Mouse (Mus musculus) CH12.LX (cell line): ENCODE data around the gene Gm11020.

Experiments used
- CHD1 ChIP-seq: IDR thresholded peaks from 2 replicates; pipeline ENCODE4 v1.6.1; 2012; ENCODE audit warnings: low read depth, low read length, improper control_type of control experiment, inconsistent platforms
- CHD2 ChIP-seq: IDR thresholded peaks from 2 replicates; pipeline ENCODE4 v1.6.1; 2011; ENCODE audit warnings: low read length, improper control_type of control experiment
- CTCF ChIP-seq, 2 experiments: IDR thresholded peaks in 1 of 2; conservative IDR thresholded peaks in 1 of 2; 2 replicates each; pipeline ENCODE4 v1.5.1; 2011 to 2012; ENCODE audit warnings: low read depth in 2 of 2, low read length in 2 of 2, improper control_type of control experiment in 1 of 2, inconsistent platforms in 1 of 2, mild to moderate bottlenecking in 1 of 2, moderate library complexity in 1 of 2
- EP300 ChIP-seq: IDR thresholded peaks from 2 replicates; pipeline ENCODE4 v1.6.1; 2011; ENCODE audit warnings: low read length, improper control_type of control experiment
- HCFC1 ChIP-seq: IDR thresholded peaks from 2 replicates; pipeline ENCODE4 v1.6.1; 2012; ENCODE audit warnings: low read depth, mild to moderate bottlenecking, inconsistent platforms, low read length, improper control_type of control experiment
- MAFK ChIP-seq: IDR thresholded peaks from 2 replicates; pipeline ENCODE4 v1.6.1; 2011; ENCODE audit warnings: low read length, improper control_type of control experiment; ENCODE audit not compliant: insufficient replicate concordance
- NELFE ChIP-seq: IDR thresholded peaks from 2 replicates; pipeline ENCODE4 v1.6.1; 2011; ENCODE audit warnings: low read depth, low read length, improper control_type of control experiment
- POLR2A ChIP-seq: IDR thresholded peaks from 2 replicates; pipeline ENCODE4 v1.6.1; 2011; ENCODE audit warnings: low read depth, mild to moderate bottlenecking, improper control_type of control experiment, low read length
- POLR2AphosphoS2 ChIP-seq: IDR thresholded peaks from 2 replicates; pipeline ENCODE4 v1.6.1; 2011; ENCODE audit warnings: low read depth, low read length, improper control_type of control experiment
- TCF12 ChIP-seq: IDR thresholded peaks from 2 replicates; pipeline ENCODE4 v1.6.1; 2014; ENCODE audit warnings: low read depth, mild to moderate bottlenecking, inconsistent platforms, low read length, improper control_type of control experiment
- ZC3H11A ChIP-seq: IDR thresholded peaks from 2 replicates; pipeline ENCODE4 v1.6.1; 2012; ENCODE audit warnings: low read depth, mild to moderate bottlenecking, inconsistent platforms, low read length, improper control_type of control experiment

- TF ChIP-seq CTCF (conservative IDR thresholded peaks at IDR 0.05 in 1 of 2, IDR thresholded peaks at IDR 0.05 in 1 of 2; ENCODE audit: low read depth in 2 of 2, low read length in 2 of 2): no peak
- TF ChIP-seq HCFC1: no peak
- TF ChIP-seq POLR2A: no peak
- TF ChIP-seq EP300: no peak
- TF ChIP-seq MAFK: no peak
- no peak for TF ChIP-seq CHD2
- no peak for TF ChIP-seq NELFE
- no peak for TF ChIP-seq ZC3H11A
- TF ChIP-seq TCF12: no peak
- no peak for TF ChIP-seq CHD1
- no peak for TF ChIP-seq POLR2AphosphoS2
Observed at GRCm38 (mm10) chr8:104367398-104367797, 46.0 kb downstream of the Gm11020 start.
